Mouse (Mus musculus) liver, embryonic 13.5 days (tissue): ENCODE data around the gene Psg22. TPM values are rescaled to one million over a fixed set of nuclear protein-coding genes. Genes with fewer than 3 reads are reported as not detected.
"Not testable (repeated sequence)": the region's sequence is repeated elsewhere in the genome, so short reads cannot be mapped to it uniquely, and the experiment has no call there.

Source experiments
- ATAC-seq: fragments of 200-750 bp; cut with Nextera tagmentation; 2 replicates; pipeline ENCODE4 v1.8.0; 2017; ENCODE audit warnings: low read depth, mild to moderate bottlenecking, moderate number of reproducible peaks, moderate library complexity
- DNase-seq: peaks from one replicate; pipeline ENCODE4 v3.0.0; 2022
- H3K27ac ChIP-seq: fragments of 300-500 bp; sonication (generic); 2 replicates; pipeline ENCODE4 v1.5.1; 2015; ENCODE audit warnings: moderate library complexity, mild to moderate bottlenecking, inconsistent platforms
- H3K27me3 ChIP-seq: fragments of 300-500 bp; sonication (generic); 2 replicates; pipeline ENCODE4 v1.6.1; 2015; ENCODE audit warnings: mild to moderate bottlenecking, inconsistent platforms
- H3K36me3 ChIP-seq: fragments of 300-500 bp; sonication (generic); 2 replicates; pipeline ENCODE4 v1.6.1; 2015; ENCODE audit warnings: mild to moderate bottlenecking, inconsistent platforms
- H3K4me1 ChIP-seq: fragments of 300-500 bp; sonication (generic); replicated peaks from 2 replicates; pipeline ENCODE4 v1.6.1; 2015; ENCODE audit warnings: inconsistent platforms
- H3K4me2 ChIP-seq: fragments of 300-500 bp; sonication (generic); 2 replicates; pipeline ENCODE4 v1.6.1; 2015; ENCODE audit warnings: inconsistent platforms, mild to moderate bottlenecking, moderate library complexity
- H3K4me3 ChIP-seq: fragments of 300-500 bp; sonication (generic); replicated peaks from 2 replicates; pipeline ENCODE4 v1.5.1; 2015; ENCODE audit warnings: mild to moderate bottlenecking, inconsistent platforms
- H3K9ac ChIP-seq: fragments of 300-500 bp; sonication (generic); 2 replicates; pipeline ENCODE4 v1.6.1; 2015; ENCODE audit warnings: mild to moderate bottlenecking, inconsistent platforms
- H3K9me3 ChIP-seq: fragments of 300-500 bp; sonication (generic); replicated peaks from 2 replicates; pipeline ENCODE4 v1.6.1; 2016; ENCODE audit warnings: inconsistent platforms
- WGBS: fragments of 180-500 bp; shearing (Covaris S2); methylation state at CpG from one replicate; pipeline ENCODE4 v1.1.7; 2015; ENCODE audit not compliant: insufficient replicate concordance; 5-methylcytosine and 5-hydroxymethylcytosine counted together
- polyA plus RNA-seq: library from polyadenylated mRNA; unstranded; fragments of >200 nt; fragmentation: Nextera tagmentation; extraction: Ambion mirVana; gene quantifications from 2 replicates; pipeline ENCODE4 v1.2.1, GENCODE M21; 2015

Gene Psg22
- polyA plus RNA-seq, 1 experiment from 2014 or later = 0.08 TPM

GRCm38 (mm10) chr7:18746189-18746860, 28.4 kb downstream of the Psg22 start:
- Histone ChIP-seq H3K36me3 (no peaks in the 10 kb centered on the region), H3K4me2 (peak overlapping the region; percentile 29), H3K4me3 (no peak overlapping the region), H3K4me1 (no peaks in the 10 kb centered on the region), H3K27ac (no peak overlapping the region), H3K9ac (no peak overlapping the region), H3K9me3 (no peaks in the 10 kb centered on the region), H3K27me3 (peaks cover 19% of the 10 kb centered on the region; the same call in 1 of the 2 replicates)
- ATAC-seq (no peak), DNase-seq (no peak)
- 13% methylated on average over 20 of the region's 20 CpGs for WGBS

- not testable (repeated sequence) for ATAC-seq, H3K27ac ChIP-seq, H3K9me3 ChIP-seq, H3K9ac ChIP-seq, H3K36me3 ChIP-seq, H3K4me3 ChIP-seq, H3K4me2 ChIP-seq, H3K4me1 ChIP-seq, DNase-seq
- peaks cover 19% of the 10 kb centered on the region; the same call in 1 of the 2 replicates for H3K27me3 ChIP-seq
- 45% methylated on average over 2 of the region's 2 CpGs for WGBS
These were observed 29.5 kb downstream of the Psg22 start for GRCm38 (mm10) chr7:18747420-18747819.

GRCm38 (mm10) chr7:18748994-18749895, 31.4 kb downstream of the Psg22 start:
- ATAC-seq (no peak), DNase-seq (no peak)
- H3K9ac ChIP-seq = no peak overlapping the region
- WGBS = 37% methylated on average over 6 of the region's 6 CpGs
- H3K36me3 ChIP-seq = no peaks in the 10 kb centered on the region
- H3K4me3 ChIP-seq = no peak overlapping the region
- no peaks in the 10 kb centered on the region for H3K9me3 ChIP-seq
- no peaks in the 10 kb centered on the region for H3K4me1 ChIP-seq
- H3K27me3 ChIP-seq = peaks cover 19% of the 10 kb centered on the region; the same call in 1 of the 2 replicates
- H3K27ac ChIP-seq = no peak overlapping the region
- H3K4me2 ChIP-seq = no peak overlapping the region

- H3K4me1 ChIP-seq, DNase-seq, H3K27ac ChIP-seq, H3K9ac ChIP-seq, H3K9me3 ChIP-seq, H3K4me3 ChIP-seq, ATAC-seq, H3K36me3 ChIP-seq, H3K4me2 ChIP-seq: not testable (repeated sequence)
- whole genome bisulfite sequencing = 52% methylated on average over 11 of the region's 13 CpGs
- H3K27me3 ChIP-seq = peaks cover 19% of the 10 kb centered on the region; the same call in 1 of the 2 replicates
These were observed 32.1 kb downstream of the Psg22 start for GRCm38 (mm10) chr7:18749896-18750477.

- not testable (repeated sequence) for H3K4me3 ChIP-seq, DNase-seq, H3K4me1 ChIP-seq, H3K9me3 ChIP-seq, H3K27me3 ChIP-seq, H3K27ac ChIP-seq, ATAC-seq, H3K36me3 ChIP-seq, H3K4me2 ChIP-seq, H3K9ac ChIP-seq
- 50% methylated on average over 7 of the region's 7 CpGs for WGBS
These were observed 42.3 kb downstream of the Psg22 start for GRCm38 (mm10) chr7:18760152-18760551.

GRCm38 (mm10) chr7:18762885-18763284, 45.0 kb downstream of the Psg22 start:
- H3K9ac ChIP-seq = not testable (repeated sequence)
- 31% methylated on average over 1 of the region's 2 CpGs for WGBS

More at GRCm38 (mm10) chr7:18762885-18763284, 45.0 kb downstream of the Psg22 start:
- DNase-seq, H3K27ac ChIP-seq, H3K36me3 ChIP-seq, H3K27me3 ChIP-seq, H3K4me1 ChIP-seq, H3K4me3 ChIP-seq, H3K9me3 ChIP-seq, H3K4me2 ChIP-seq, ATAC-seq: not testable (repeated sequence)

Other genes with a start within 250 kb of the Psg22 start
- not detected in 2 replicates for gene Psg26, start 233.9 kb upstream of the Psg22 start, polyA plus RNA-seq
- gene Psg25, start 185.8 kb upstream of the Psg22 start, polyA plus RNA-seq = not detected in 2 replicates
- gene Psg27, start 150.8 kb upstream of the Psg22 start, polyA plus RNA-seq = not detected in 2 replicates
- gene Psg23, start 101.6 kb upstream of the Psg22 start, polyA plus RNA-seq = not detected in 2 replicates
- not detected in 2 replicates for gene Psg21, start 61.4 kb upstream of the Psg22 start, polyA plus RNA-seq
- gene Psg20, start 31.9 kb upstream of the Psg22 start, polyA plus RNA-seq = not detected in 2 replicates
- not detected in 2 replicates for gene Psg19, start 80.4 kb downstream of the Psg22 start, polyA plus RNA-seq
- gene Psg17, start 103.5 kb downstream of the Psg22 start, polyA plus RNA-seq = not detected in 2 replicates
- 0.08 and 0.20 TPM in 2 replicates for gene Mill2, start 121.9 kb downstream of the Psg22 start, polyA plus RNA-seq
- gene Pglyrp1, start 153.2 kb downstream of the Psg22 start, polyA plus RNA-seq = 10.8 and 13.3 TPM in 2 replicates
- gene Ccdc61, start 192.3 kb downstream of the Psg22 start, polyA plus RNA-seq = 10.7 and 12.3 TPM in 2 replicates
- gene Nova2, start 207.8 kb downstream of the Psg22 start, polyA plus RNA-seq = 0.08 TPM in 2 replicates